Mouse (Mus musculus): ENCODE data around the gene Galnt14. TPM values are rescaled to one million over a fixed set of nuclear protein-coding genes. Genes with fewer than 3 reads are reported as not detected.

The Galnt14 gene
- polyA plus RNA-seq, 1 experiment from 2014 or later = 0.75 TPM

GRCm38 (mm10) chr17:73514258-73514657 is 196.0 kb downstream of the Galnt14 start:
- Histone ChIP-seq H3K9me3 (replicated peaks; ENCODE audit: control insufficient read depth, low read length) (no peaks in the 10 kb centered on the region), H3K9ac (ENCODE audit: low read length) (no peak overlapping the region), H3K4me3 (ENCODE audit: low read length) (no peak overlapping the region), H3K4me1 (ENCODE audit: control insufficient read depth, insufficient read depth, low read length) (no peaks in the 10 kb centered on the region), H3K27ac (ENCODE audit: low read length) (no peak overlapping the region), H3K36me3 (ENCODE audit: control insufficient read depth, insufficient read depth) (no peaks in the 10 kb centered on the region), H3K4me2 (ENCODE audit: low read depth, low read length) (no peak overlapping the region), H3K27me3 (ENCODE audit: control insufficient read depth, insufficient read depth, low read length) (no peaks in the 10 kb centered on the region)
- WGBS = 71% methylated on average over 4 of the region's 4 CpGs
- no peak for ATAC-seq (replicated peaks; ENCODE audit: extremely low read depth, insufficient read depth, low FRiP score)

GRCm38 (mm10) chr17:73512844-73513243 is 197.4 kb downstream of the Galnt14 start:
- Histone ChIP-seq H3K36me3 (ENCODE audit: control insufficient read depth, insufficient read depth) (no peaks in the 10 kb centered on the region), H3K9me3 (replicated peaks; ENCODE audit: control insufficient read depth, low read length) (no peaks in the 10 kb centered on the region), H3K27me3 (ENCODE audit: control insufficient read depth, insufficient read depth, low read length) (no peaks in the 10 kb centered on the region), H3K27ac (ENCODE audit: low read length) (no peak overlapping the region), H3K4me3 (ENCODE audit: low read length) (no peak overlapping the region), H3K9ac (ENCODE audit: low read length) (no peak overlapping the region), H3K4me1 (ENCODE audit: control insufficient read depth, insufficient read depth, low read length) (no peaks in the 10 kb centered on the region), H3K4me2 (ENCODE audit: low read depth, low read length) (no peak overlapping the region)
- WGBS = 62% methylated on average over 5 of the region's 5 CpGs
- ATAC-seq (replicated peaks; ENCODE audit: extremely low read depth, insufficient read depth, low FRiP score) = no peak

- H3K27ac ChIP-seq (ENCODE audit: low read length) = no peak overlapping the region
- no peak overlapping the region for H3K4me2 ChIP-seq (ENCODE audit: low read depth, low read length)
- no peak overlapping the region for H3K9ac ChIP-seq (ENCODE audit: low read length)
- no peak overlapping the region for H3K4me3 ChIP-seq (ENCODE audit: low read length)
- ATAC-seq (replicated peaks; ENCODE audit: extremely low read depth, insufficient read depth, low FRiP score) = no peak
- no peaks in the 10 kb centered on the region for H3K27me3 ChIP-seq (ENCODE audit: control insufficient read depth, insufficient read depth, low read length)
- WGBS = 79% methylated on average over 13 of the region's 13 CpGs
- H3K4me1 ChIP-seq (ENCODE audit: control insufficient read depth, insufficient read depth, low read length) = no peaks in the 10 kb centered on the region
- H3K9me3 ChIP-seq (replicated peaks; ENCODE audit: control insufficient read depth, low read length) = no peaks in the 10 kb centered on the region
- no peaks in the 10 kb centered on the region for H3K36me3 ChIP-seq (ENCODE audit: control insufficient read depth, insufficient read depth)
These were observed 202.3 kb downstream of the Galnt14 start for GRCm38 (mm10) chr17:73507804-73508535.

GRCm38 (mm10) chr17:73504111-73504510 is 206.1 kb downstream of the Galnt14 start:
- Histone ChIP-seq H3K4me2 (ENCODE audit: low read depth, low read length) (no peak overlapping the region), H3K27ac (ENCODE audit: low read length) (no peak overlapping the region), H3K4me1 (ENCODE audit: control insufficient read depth, insufficient read depth, low read length) (no peaks in the 10 kb centered on the region), H3K36me3 (ENCODE audit: control insufficient read depth, insufficient read depth) (no peaks in the 10 kb centered on the region), H3K9me3 (replicated peaks; ENCODE audit: control insufficient read depth, low read length) (no peaks in the 10 kb centered on the region), H3K27me3 (ENCODE audit: control insufficient read depth, insufficient read depth, low read length) (no peaks in the 10 kb centered on the region), H3K9ac (ENCODE audit: low read length) (no peak overlapping the region), H3K4me3 (ENCODE audit: low read length) (no peak overlapping the region)
- ATAC-seq (replicated peaks; ENCODE audit: extremely low read depth, insufficient read depth, low FRiP score) = no peak
- WGBS = 73% methylated on average over 4 of the region's 4 CpGs

- H3K4me3 ChIP-seq (ENCODE audit: low read length) = no peak overlapping the region
- 85% methylated on average over 4 of the region's 4 CpGs for WGBS
These were observed 207.6 kb downstream of the Galnt14 start for GRCm38 (mm10) chr17:73502613-73503012.

GRCm38 (mm10) chr17:73489519-73489918 is 220.7 kb downstream of the Galnt14 start:
- H3K4me1 ChIP-seq (ENCODE audit: control insufficient read depth, insufficient read depth, low read length) = no peaks in the 10 kb centered on the region
- no peaks in the 10 kb centered on the region for H3K27me3 ChIP-seq (ENCODE audit: control insufficient read depth, insufficient read depth, low read length)
- H3K9ac ChIP-seq (ENCODE audit: low read length) = no peak overlapping the region
- ATAC-seq (replicated peaks; ENCODE audit: extremely low read depth, insufficient read depth, low FRiP score) = no peak
- no peaks in the 10 kb centered on the region for H3K36me3 ChIP-seq (ENCODE audit: control insufficient read depth, insufficient read depth)
- H3K4me2 ChIP-seq (ENCODE audit: low read depth, low read length) = no peak overlapping the region
- H3K9me3 ChIP-seq (replicated peaks; ENCODE audit: control insufficient read depth, low read length) = no peaks in the 10 kb centered on the region
- no peak overlapping the region for H3K27ac ChIP-seq (ENCODE audit: low read length)
- 79% methylated on average over 4 of the region's 4 CpGs for WGBS
- H3K4me3 ChIP-seq (ENCODE audit: low read length) = no peak overlapping the region

More at GRCm38 (mm10) chr17:73502613-73503012, 207.6 kb downstream of the Galnt14 start:
- H3K9ac ChIP-seq (ENCODE audit: low read length) = no peak overlapping the region
- no peaks in the 10 kb centered on the region for H3K36me3 ChIP-seq (ENCODE audit: control insufficient read depth, insufficient read depth)
- ATAC-seq (replicated peaks; ENCODE audit: extremely low read depth, insufficient read depth, low FRiP score) = no peak
- H3K4me1 ChIP-seq (ENCODE audit: control insufficient read depth, insufficient read depth, low read length) = no peaks in the 10 kb centered on the region
- H3K4me2 ChIP-seq (ENCODE audit: low read depth, low read length) = no peak overlapping the region
- H3K27me3 ChIP-seq (ENCODE audit: control insufficient read depth, insufficient read depth, low read length) = no peaks in the 10 kb centered on the region
- no peak overlapping the region for H3K27ac ChIP-seq (ENCODE audit: low read length)
- no peaks in the 10 kb centered on the region for H3K9me3 ChIP-seq (replicated peaks; ENCODE audit: control insufficient read depth, low read length)

- Histone ChIP-seq H3K9ac (ENCODE audit: low read length) (no peak overlapping the region), H3K27me3 (ENCODE audit: control insufficient read depth, insufficient read depth, low read length) (no peaks in the 10 kb centered on the region), H3K27ac (ENCODE audit: low read length) (no peak overlapping the region), H3K9me3 (replicated peaks; ENCODE audit: control insufficient read depth, low read length) (no peaks in the 10 kb centered on the region), H3K36me3 (ENCODE audit: control insufficient read depth, insufficient read depth) (no peaks in the 10 kb centered on the region), H3K4me3 (ENCODE audit: low read length) (no peak overlapping the region), H3K4me2 (ENCODE audit: low read depth, low read length) (no peak overlapping the region), H3K4me1 (ENCODE audit: control insufficient read depth, insufficient read depth, low read length) (no peaks in the 10 kb centered on the region)
- no peak for ATAC-seq (replicated peaks; ENCODE audit: extremely low read depth, insufficient read depth, low FRiP score)
- 26% methylated on average over 13 of the region's 13 CpGs for WGBS
These were observed 222.5 kb downstream of the Galnt14 start for GRCm38 (mm10) chr17:73487792-73488191.

- no peak overlapping the region for H3K27ac ChIP-seq (ENCODE audit: low read length)
- no peaks in the 10 kb centered on the region for H3K27me3 ChIP-seq (ENCODE audit: control insufficient read depth, insufficient read depth, low read length)
- no peaks in the 10 kb centered on the region for H3K9me3 ChIP-seq (replicated peaks; ENCODE audit: control insufficient read depth, low read length)
- 66% methylated on average over 3 of the region's 3 CpGs for WGBS
- no peaks in the 10 kb centered on the region for H3K36me3 ChIP-seq (ENCODE audit: control insufficient read depth, insufficient read depth)
- ATAC-seq (replicated peaks; ENCODE audit: extremely low read depth, insufficient read depth, low FRiP score) = no peak
- no peak overlapping the region for H3K4me3 ChIP-seq (ENCODE audit: low read length)
- no peak overlapping the region for H3K4me2 ChIP-seq (ENCODE audit: low read depth, low read length)
- H3K9ac ChIP-seq (ENCODE audit: low read length) = no peak overlapping the region
- no peaks in the 10 kb centered on the region for H3K4me1 ChIP-seq (ENCODE audit: control insufficient read depth, insufficient read depth, low read length)
These were observed 222.9 kb downstream of the Galnt14 start for GRCm38 (mm10) chr17:73487380-73487779.

- H3K36me3 ChIP-seq (ENCODE audit: control insufficient read depth, insufficient read depth) = no peaks in the 10 kb centered on the region
- no peaks in the 10 kb centered on the region for H3K4me1 ChIP-seq (ENCODE audit: control insufficient read depth, insufficient read depth, low read length)
- 69% methylated on average over 11 of the region's 11 CpGs for WGBS
- H3K27ac ChIP-seq (ENCODE audit: low read length) = no peak overlapping the region
- no peaks in the 10 kb centered on the region for H3K9me3 ChIP-seq (replicated peaks; ENCODE audit: control insufficient read depth, low read length)
- no peak for ATAC-seq (replicated peaks; ENCODE audit: extremely low read depth, insufficient read depth, low FRiP score)
- no peak overlapping the region for H3K4me3 ChIP-seq (ENCODE audit: low read length)
- no peak overlapping the region for H3K9ac ChIP-seq (ENCODE audit: low read length)
- no peaks in the 10 kb centered on the region for H3K27me3 ChIP-seq (ENCODE audit: control insufficient read depth, insufficient read depth, low read length)
- no peak overlapping the region for H3K4me2 ChIP-seq (ENCODE audit: low read depth, low read length)
These were observed 232.9 kb downstream of the Galnt14 start for GRCm38 (mm10) chr17:73477096-73478076.
